Mouse (Mus musculus) spleen, adult 2 months (tissue): ENCODE results near the gene Exosc7. TPM values are rescaled to one million over a fixed set of nuclear protein-coding genes. Genes with fewer than 3 reads are reported as not detected.

ENCODE experiments used
- DNase-seq, 2 experiments: peaks; one replicate each; pipeline versions ENCODE4 v3.0.0 to v3.0.0-alpha.2; 2012 to 2021; ENCODE audit warnings: low spot score in 2 of 2, low read depth in 1 of 2
- H3K27ac ChIP-seq: fragments of 200-500 bp; 2 replicates; pipeline ENCODE4 v1.5.1; 2012; ENCODE audit warnings: low read length, inconsistent platforms; ENCODE audit not compliant: insufficient read depth
- H3K27me3 ChIP-seq: fragments of 200-500 bp; 2 replicates; pipeline ENCODE4 v1.6.1; 2012; ENCODE audit warnings: mild to moderate bottlenecking, moderate library complexity, low read length, inconsistent platforms; ENCODE audit not compliant: control insufficient read depth, insufficient read depth
- H3K36me3 ChIP-seq: fragments of 200-500 bp; 2 replicates; pipeline ENCODE4 v1.6.1; 2012; ENCODE audit warnings: mild to moderate bottlenecking, low read length, inconsistent platforms; ENCODE audit not compliant: control insufficient read depth, insufficient read depth
- H3K4me1 ChIP-seq: fragments of 200-500 bp; 2 replicates; pipeline ENCODE4 v1.6.1; 2011; ENCODE audit warnings: inconsistent platforms; ENCODE audit not compliant: control insufficient read depth, insufficient read depth, insufficient read length
- H3K4me3 ChIP-seq: fragments of 200-500 bp; 2 replicates; pipeline ENCODE4 v1.5.1; 2011; ENCODE audit warnings: mild to moderate bottlenecking, inconsistent platforms; ENCODE audit not compliant: insufficient read depth, insufficient read length; ENCODE audit errors: extremely low read depth
- CTCF ChIP-seq: fragments of 200-500 bp; IDR thresholded peaks from 2 replicates; pipeline ENCODE4 v1.5.1; 2011; ENCODE audit warnings: mild to moderate bottlenecking, inconsistent platforms; ENCODE audit not compliant: insufficient read depth, insufficient read length, insufficient replicate concordance; ENCODE audit errors: extremely low read depth
- POLR2A ChIP-seq: fragments of 200-500 bp; IDR thresholded peaks from 2 replicates; pipeline ENCODE4 v1.6.1; 2011; ENCODE audit warnings: low read depth, low read length, inconsistent platforms
- WGBS: fragments of 180-500 bp; shearing (Covaris S2); methylation state at CpG from one replicate; pipeline ENCODE4 v1.1.7; 2018; 5-methylcytosine and 5-hydroxymethylcytosine counted together
- polyA plus RNA-seq: library from polyadenylated mRNA; depleted of rRNA; stranded (reverse); fragments of >200 nt; gene quantifications from 2 replicates; pipeline ENCODE4 v1.2.3, GENCODE M21; 2012

Gene Exosc7
- polyA plus RNA-seq, 1 experiment: 15.2 TPM

DNA sequence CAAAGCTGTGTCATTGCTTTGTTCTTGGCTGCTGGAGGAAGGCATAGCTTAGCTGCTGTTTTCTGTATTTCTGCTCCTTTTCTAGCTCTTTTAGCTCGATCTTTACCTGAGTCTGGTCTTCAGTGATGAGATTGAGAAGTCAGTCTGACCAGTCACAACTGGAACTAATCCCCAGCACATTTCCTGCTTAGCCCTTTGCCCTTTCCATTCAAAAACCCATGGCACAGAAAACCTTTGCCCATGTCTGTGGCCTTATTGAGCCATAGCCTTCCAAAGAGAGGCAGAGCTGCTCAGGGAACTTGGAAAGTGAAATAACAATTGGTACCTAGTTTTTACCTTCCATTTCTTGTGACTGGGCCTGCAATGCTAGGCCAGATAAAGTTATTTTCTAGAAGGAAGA lies 2.6 kb downstream of the Exosc7 start:
- TF ChIP-seq CTCF (no peak), POLR2A (no peak)
- Histone ChIP-seq H3K27me3 (no peaks in the 10 kb centered on the region), H3K36me3 (peaks cover 8% of the 10 kb centered on the region), H3K27ac (no peak overlapping the region), H3K4me1 (peaks cover 8% of the 10 kb centered on the region), H3K4me3 (no peak overlapping the region)
- DNase-seq: no peak
- 88% methylated on average over 1 of the region's 1 CpGs for WGBS

GRCm38 (mm10) chr9:123123017-123123416 lies 10.0 kb downstream of the Exosc7 start:
- no peak for DNase-seq
- TF ChIP-seq CTCF (no peak), POLR2A (no peak)
- Histone ChIP-seq H3K27me3 (no peaks in the 10 kb centered on the region), H3K4me3 (no peak overlapping the region), H3K36me3 (peaks cover 12% of the 10 kb centered on the region), H3K4me1 (no peaks in the 10 kb centered on the region), H3K27ac (no peak overlapping the region)
- 83% methylated on average over 3 of the region's 3 CpGs for WGBS

DNA sequence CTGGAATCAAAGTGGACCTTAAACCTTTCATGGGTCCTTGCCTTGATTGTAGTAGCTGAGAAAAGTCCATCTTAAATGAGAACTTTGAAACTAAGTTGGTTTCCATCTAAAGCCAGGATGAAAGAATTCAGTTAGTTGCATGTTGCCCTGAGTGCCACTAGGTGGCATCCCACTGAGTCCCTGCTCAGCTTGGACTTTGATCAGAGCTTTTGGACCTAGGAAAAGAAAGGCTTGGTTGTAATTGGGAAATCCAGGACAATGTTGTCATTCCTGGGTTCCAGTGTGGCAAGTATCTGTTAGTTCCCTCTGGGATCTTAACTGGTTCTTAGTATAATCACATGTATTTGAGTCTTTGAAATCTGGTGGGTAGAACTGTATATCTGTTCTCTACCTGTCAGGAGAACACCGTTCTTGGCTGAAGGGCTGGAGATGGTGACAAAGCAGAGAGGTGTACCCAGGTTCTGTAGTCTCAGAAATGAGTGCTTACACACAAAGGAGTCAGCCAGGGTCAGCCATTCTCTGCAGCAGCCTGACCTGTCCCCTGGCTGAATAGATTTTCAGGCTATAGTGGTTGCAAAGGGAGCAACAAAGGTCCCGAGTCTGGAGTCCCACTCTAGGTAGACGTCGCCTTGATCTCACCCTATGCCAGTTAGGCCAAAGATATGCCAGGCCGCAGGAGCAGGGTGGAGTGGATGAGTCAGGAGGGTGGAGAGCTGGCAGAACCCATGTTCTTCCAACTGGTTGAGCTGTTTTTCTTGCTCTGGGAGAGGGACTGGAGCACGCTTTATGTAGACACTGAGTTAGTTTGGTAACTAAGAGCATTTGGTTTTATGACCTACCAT lies 10.8 kb downstream of the Exosc7 start:
- DNase-seq: no peak
- WGBS: 90% methylated on average over 6 of the region's 6 CpGs
- no peaks in the 10 kb centered on the region for H3K4me1 ChIP-seq
- H3K27ac ChIP-seq: no peak overlapping the region
- H3K36me3 ChIP-seq: peaks cover 13% of the 10 kb centered on the region
- TF ChIP-seq POLR2A (no peak), CTCF (peak; percentile 59; the same call in 1 of the 2 replicates)
- H3K4me3 ChIP-seq: no peak overlapping the region
- H3K27me3 ChIP-seq: no peaks in the 10 kb centered on the region

- 82% methylated on average over 2 of the region's 2 CpGs for WGBS
- Histone ChIP-seq H3K27ac (no peak overlapping the region), H3K4me1 (no peaks in the 10 kb centered on the region), H3K27me3 (no peaks in the 10 kb centered on the region), H3K4me3 (no peak overlapping the region), H3K36me3 (peaks cover 13% of the 10 kb centered on the region)
- TF ChIP-seq POLR2A (no peak), CTCF (no peak)
- DNase-seq: no peak
These were observed 11.5 kb downstream of the Exosc7 start for GRCm38 (mm10) chr9:123124413-123124981.

GRCm38 (mm10) chr9:123127663-123128062 lies 14.6 kb downstream of the Exosc7 start:
- Histone ChIP-seq H3K27me3 (no peaks in the 10 kb centered on the region), H3K4me3 (no peak overlapping the region), H3K36me3 (peaks cover 24% of the 10 kb centered on the region), H3K4me1 (no peaks in the 10 kb centered on the region), H3K27ac (no peak overlapping the region)
- DNase-seq: no peak
- WGBS: 99% methylated on average over 6 of the region's 6 CpGs
- TF ChIP-seq POLR2A (no peak), CTCF (no peak)

DNA sequence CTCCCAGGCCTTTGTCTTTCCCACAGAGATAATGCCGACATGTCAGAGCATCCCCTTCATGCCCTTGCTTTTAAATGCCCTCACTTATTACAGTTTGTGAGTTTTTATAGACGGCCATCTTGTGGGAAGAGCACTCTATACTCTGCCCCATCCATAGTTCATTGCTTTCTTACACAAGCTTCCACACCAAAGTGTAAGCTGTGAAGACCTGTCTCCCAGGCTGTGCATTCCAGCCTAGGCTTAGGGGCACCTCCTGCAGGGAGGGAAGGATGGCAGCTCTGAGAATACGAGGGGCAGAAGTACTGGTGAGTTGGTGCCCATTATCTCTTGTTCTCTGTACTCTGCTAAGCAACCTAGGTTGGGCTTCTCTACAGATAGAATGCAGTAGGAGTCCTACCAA lies 20.0 kb downstream of the Exosc7 start:
- 94% methylated on average over 3 of the region's 3 CpGs for WGBS
- Histone ChIP-seq H3K27me3 (no peaks in the 10 kb centered on the region), H3K4me3 (no peak overlapping the region), H3K36me3 (peaks cover 51% of the 10 kb centered on the region), H3K4me1 (no peaks in the 10 kb centered on the region), H3K27ac (no peak overlapping the region)
- no peak for DNase-seq
- no peak for TF ChIP-seq CTCF
- TF ChIP-seq POLR2A: no peak
